Mouse (Mus musculus): ENCODE data around the gene Lman2l. TPM values are rescaled to one million over a fixed set of nuclear protein-coding genes. Genes with fewer than 3 reads are reported as not detected.

Gene Lman2l
- polyA plus RNA-seq, 1 experiment from 2014 or later: 49.3 TPM

DNA sequence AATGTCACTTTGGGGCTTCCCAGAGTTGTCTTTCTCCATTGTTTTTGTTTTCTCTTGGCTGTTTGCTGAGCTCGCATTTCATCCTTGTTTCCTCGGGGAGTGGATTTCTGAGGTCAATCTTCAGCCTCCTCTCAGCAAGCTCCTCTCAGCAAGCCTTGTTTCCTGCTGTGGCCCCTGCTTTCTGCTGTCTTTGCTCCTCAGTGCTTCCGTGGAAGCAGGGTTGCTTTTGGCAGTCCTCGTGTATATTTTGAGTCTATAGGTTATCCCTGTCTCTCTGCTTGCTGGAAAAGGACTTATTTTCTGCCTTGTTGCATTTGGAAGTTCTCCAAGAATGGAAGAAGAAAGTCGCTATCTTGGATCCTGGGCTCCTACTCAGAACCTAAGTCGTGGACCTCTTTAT, 48.0 kb downstream of the Lman2l start:
- Histone ChIP-seq H3K27ac (ENCODE audit: low read depth, low read length) (no peak overlapping the region), H3K4me2 (ENCODE audit: low read depth, low read length) (no peak overlapping the region), H3K36me3 (ENCODE audit: control insufficient read depth, insufficient read depth, low read length) (no peaks in the 10 kb centered on the region), H3K9ac (replicated peaks; ENCODE audit: low read depth, low read length) (no peak overlapping the region), H3K27me3 (ENCODE audit: control insufficient read depth, insufficient read depth, low read length) (no peaks in the 10 kb centered on the region), H3K4me3 (ENCODE audit: low read depth, low read length) (no peak overlapping the region), H3K9me3 (ENCODE audit: control insufficient read depth, low read length) (no peaks in the 10 kb centered on the region), H3K4me1 (ENCODE audit: control insufficient read depth, insufficient read depth, low read length) (peaks cover 5% of the 10 kb centered on the region; the same call in 1 of the 2 replicates)
- no peak for ATAC-seq (ENCODE audit: low read depth)
- 36% methylated on average over 6 of the region's 6 CpGs for WGBS

DNA sequence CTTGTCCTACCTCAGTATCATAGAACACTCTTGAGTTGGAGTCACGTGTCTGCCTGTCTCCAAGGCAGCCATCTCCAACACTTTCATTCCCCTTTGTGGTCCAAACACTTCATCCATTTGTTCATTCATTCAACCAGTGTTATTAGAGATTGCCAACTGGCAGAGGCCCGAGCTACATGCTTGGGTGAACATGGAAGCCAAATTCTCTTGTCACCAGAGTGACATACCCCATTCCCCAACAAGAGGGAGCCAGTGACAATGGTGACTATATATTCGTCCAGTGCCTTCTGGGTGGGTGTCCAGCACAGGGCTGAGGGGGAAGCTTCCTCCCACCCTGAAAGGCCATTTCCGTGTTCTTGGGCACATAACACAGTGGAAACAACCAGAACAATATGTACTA, 65.5 kb downstream of the Lman2l start:
- 68% methylated on average over 4 of the region's 4 CpGs for WGBS
- Histone ChIP-seq H3K9ac (replicated peaks; ENCODE audit: low read depth, low read length) (no peak overlapping the region), H3K4me3 (ENCODE audit: low read depth, low read length) (no peak overlapping the region), H3K4me1 (ENCODE audit: control insufficient read depth, insufficient read depth, low read length) (no peaks in the 10 kb centered on the region), H3K9me3 (ENCODE audit: control insufficient read depth, low read length) (no peaks in the 10 kb centered on the region), H3K36me3 (ENCODE audit: control insufficient read depth, insufficient read depth, low read length) (no peaks in the 10 kb centered on the region), H3K27me3 (ENCODE audit: control insufficient read depth, insufficient read depth, low read length) (no peaks in the 10 kb centered on the region), H3K4me2 (ENCODE audit: low read depth, low read length) (no peak overlapping the region), H3K27ac (ENCODE audit: low read depth, low read length) (no peak overlapping the region)
- ATAC-seq (ENCODE audit: low read depth): no peak

DNA sequence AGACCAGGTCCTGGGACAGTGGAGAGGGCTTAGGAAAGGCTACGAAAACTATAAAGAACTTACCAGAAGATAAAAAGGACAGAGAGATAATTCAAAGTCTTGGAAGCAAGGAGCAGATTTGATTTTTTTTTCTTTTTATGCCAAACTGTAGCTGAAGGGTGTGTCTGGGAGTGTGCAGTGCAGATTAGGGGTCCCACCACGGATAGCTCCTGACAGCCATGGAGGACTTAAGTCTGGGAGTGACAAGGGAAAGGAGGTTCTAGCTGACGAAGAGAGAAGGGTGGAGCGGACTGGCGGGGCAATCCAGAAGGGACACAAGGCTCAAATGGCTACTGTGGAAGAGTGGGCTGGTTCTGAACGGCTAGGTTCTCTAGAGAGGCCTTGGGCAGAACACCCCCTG, 66.2 kb downstream of the Lman2l start:
- ATAC-seq (ENCODE audit: low read depth): no peak
- no peak overlapping the region for H3K4me3 ChIP-seq (ENCODE audit: low read depth, low read length)
- no peak overlapping the region for H3K4me2 ChIP-seq (ENCODE audit: low read depth, low read length)
- no peaks in the 10 kb centered on the region for H3K9me3 ChIP-seq (ENCODE audit: control insufficient read depth, low read length)
- H3K4me1 ChIP-seq (ENCODE audit: control insufficient read depth, insufficient read depth, low read length): no peaks in the 10 kb centered on the region
- H3K27ac ChIP-seq (ENCODE audit: low read depth, low read length): no peak overlapping the region
- 85% methylated on average over 6 of the region's 6 CpGs for WGBS
- H3K9ac ChIP-seq (replicated peaks; ENCODE audit: low read depth, low read length): no peak overlapping the region
- no peaks in the 10 kb centered on the region for H3K27me3 ChIP-seq (ENCODE audit: control insufficient read depth, insufficient read depth, low read length)
- H3K36me3 ChIP-seq (ENCODE audit: control insufficient read depth, insufficient read depth, low read length): no peaks in the 10 kb centered on the region

DNA sequence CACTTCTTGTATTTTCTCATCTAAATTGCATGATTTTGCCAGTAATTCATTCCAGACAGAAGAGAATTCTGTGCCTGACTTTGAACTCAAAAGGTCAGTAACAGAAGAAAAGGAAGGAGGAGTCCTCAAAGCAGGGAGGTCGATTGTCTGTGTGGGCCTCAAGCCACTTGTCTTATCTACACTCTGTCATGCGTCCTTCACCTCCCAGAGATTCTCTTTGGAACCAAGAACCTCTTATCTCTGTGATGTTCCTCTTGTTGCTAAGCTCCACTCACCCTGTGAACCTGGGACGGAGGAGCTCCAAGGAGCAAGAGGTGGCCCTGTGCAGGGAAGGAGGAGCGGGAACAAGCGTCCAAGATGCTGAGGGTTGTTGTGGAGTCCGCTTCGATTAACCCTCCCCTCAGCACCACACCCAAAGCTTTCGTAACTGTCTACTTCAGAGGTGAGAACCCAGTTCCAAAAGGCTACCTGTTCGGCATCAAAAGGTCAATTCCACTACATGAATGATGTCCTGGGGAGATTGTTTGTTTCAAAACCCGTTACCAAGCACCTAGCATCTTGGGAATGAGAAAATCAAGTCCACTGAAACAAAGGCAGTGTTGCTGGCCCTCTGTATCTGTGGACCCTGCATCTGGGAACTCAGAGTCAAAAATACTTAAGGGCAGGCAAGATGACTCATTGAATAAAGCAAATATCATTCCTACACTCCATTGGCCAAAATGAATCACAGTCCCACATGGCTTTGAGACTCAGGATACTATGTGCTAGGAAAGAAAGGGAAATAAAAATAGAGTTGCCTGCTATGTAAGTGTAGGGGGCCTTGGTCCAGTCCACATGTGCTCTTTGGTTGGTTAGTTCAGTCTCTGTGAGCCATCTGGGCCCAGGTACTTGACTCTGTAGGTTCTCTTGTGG, 72.9 kb downstream of the Lman2l start, which contains the start of gene Fer1l5:
Gene Fer1l5, plus strand, starts transcription at position 358 of the 912 bp plus-strand sequence.
- H3K9me3 ChIP-seq (ENCODE audit: control insufficient read depth, low read length): no peaks in the 10 kb centered on the region
- H3K9ac ChIP-seq (replicated peaks; ENCODE audit: low read depth, low read length): no peak within 1 kb of the TSS
- no peak for ATAC-seq (ENCODE audit: low read depth)
- H3K27ac ChIP-seq (ENCODE audit: low read depth, low read length): no peak within 1 kb of the TSS
- no peaks in the 10 kb centered on the region for H3K36me3 ChIP-seq (ENCODE audit: control insufficient read depth, insufficient read depth, low read length)
- no peak within 1 kb of the TSS for H3K4me3 ChIP-seq (ENCODE audit: low read depth, low read length)
- no peak within 1 kb of the TSS for H3K4me2 ChIP-seq (ENCODE audit: low read depth, low read length)
- peaks cover 10% of the 10 kb centered on the region; the same call in 1 of the 2 replicates for H3K4me1 ChIP-seq (ENCODE audit: control insufficient read depth, insufficient read depth, low read length)
- no peaks in the 10 kb centered on the region for H3K27me3 ChIP-seq (ENCODE audit: control insufficient read depth, insufficient read depth, low read length)
- WGBS: 83% methylated on average over 10 of the region's 10 CpGs

DNA sequence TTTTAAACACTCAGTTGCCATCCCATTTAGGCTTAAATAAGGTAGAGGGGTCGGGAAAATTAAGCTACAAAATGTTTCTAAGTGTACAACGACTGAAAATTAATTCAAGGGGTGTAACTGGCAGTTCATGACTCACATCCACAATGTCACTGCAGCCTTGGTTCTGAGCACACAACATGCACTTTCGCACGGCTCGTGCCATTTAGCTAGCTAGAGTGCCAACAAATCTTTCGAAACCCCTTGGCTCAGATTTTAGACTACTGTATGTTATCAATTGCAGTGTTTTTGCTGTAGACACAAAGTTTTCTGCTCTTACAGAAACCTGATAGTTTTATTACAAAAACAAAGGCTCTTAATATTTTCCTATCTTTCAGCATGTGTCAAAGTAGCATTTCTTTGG, 74.2 kb downstream of the Lman2l start:
- no peak for ATAC-seq (ENCODE audit: low read depth)
- Histone ChIP-seq H3K36me3 (ENCODE audit: control insufficient read depth, insufficient read depth, low read length) (no peaks in the 10 kb centered on the region), H3K9ac (replicated peaks; ENCODE audit: low read depth, low read length) (no peak overlapping the region), H3K9me3 (ENCODE audit: control insufficient read depth, low read length) (no peaks in the 10 kb centered on the region), H3K4me3 (ENCODE audit: low read depth, low read length) (no peak overlapping the region), H3K27ac (ENCODE audit: low read depth, low read length) (no peak overlapping the region), H3K4me1 (ENCODE audit: control insufficient read depth, insufficient read depth, low read length) (peaks cover 10% of the 10 kb centered on the region; the same call in 1 of the 2 replicates), H3K4me2 (ENCODE audit: low read depth, low read length) (no peak overlapping the region), H3K27me3 (ENCODE audit: control insufficient read depth, insufficient read depth, low read length) (no peaks in the 10 kb centered on the region)
- WGBS: 85% methylated on average over 6 of the region's 6 CpGs

Other genes with a start within 250 kb of the Lman2l start
- 61.6 and 63.6 TPM in 2 replicates for gene Uggt1, start 200.6 kb downstream of the Lman2l start, polyA plus RNA-seq (2014; fragmentation: Nextera tagmentation; extraction: Ambion mirVana)
- 1.1 and 2.1 TPM in 2 replicates for gene Neurl3, start 170.6 kb downstream of the Lman2l start, polyA plus RNA-seq (2014; fragmentation: Nextera tagmentation; extraction: Ambion mirVana)
- gene Arid5a, start 137.5 kb downstream of the Lman2l start, polyA plus RNA-seq (2014; fragmentation: Nextera tagmentation; extraction: Ambion mirVana): 2.5 and 4.3 TPM in 2 replicates
- 32.3 and 40.0 TPM in 2 replicates for gene Kansl3, start 76.1 kb downstream of the Lman2l start, polyA plus RNA-seq (2014; fragmentation: Nextera tagmentation; extraction: Ambion mirVana)
- 1.7 and 2.7 TPM in 2 replicates for gene Fer1l5, start 73.0 kb downstream of the Lman2l start, polyA plus RNA-seq (2014; fragmentation: Nextera tagmentation; extraction: Ambion mirVana)
- gene Cnnm4, start 26.3 kb upstream of the Lman2l start, polyA plus RNA-seq (2014; fragmentation: Nextera tagmentation; extraction: Ambion mirVana): 8.8 and 9.8 TPM in 2 replicates
- 5.4 and 9.4 TPM in 2 replicates for gene Cnnm3, start 66.6 kb upstream of the Lman2l start, polyA plus RNA-seq (2014; fragmentation: Nextera tagmentation; extraction: Ambion mirVana)
- 13.0 and 14.9 TPM in 2 replicates for gene Ankrd23, start 91.6 kb upstream of the Lman2l start, polyA plus RNA-seq (2014; fragmentation: Nextera tagmentation; extraction: Ambion mirVana)
- gene Gm42417, start 94.2 kb upstream of the Lman2l start, polyA plus RNA-seq (2014; fragmentation: Nextera tagmentation; extraction: Ambion mirVana): 0.32 and 0.62 TPM in 2 replicates
- gene Ankrd39, start 102.2 kb upstream of the Lman2l start, polyA plus RNA-seq (2014; fragmentation: Nextera tagmentation; extraction: Ambion mirVana): 26.6 and 34.5 TPM in 2 replicates
- 4.0 and 5.2 TPM in 2 replicates for gene Sema4c, start 113.1 kb upstream of the Lman2l start, polyA plus RNA-seq (2014; fragmentation: Nextera tagmentation; extraction: Ambion mirVana)
- gene Fam178b, start 237.9 kb upstream of the Lman2l start, polyA plus RNA-seq (2014; fragmentation: Nextera tagmentation; extraction: Ambion mirVana): not detected in 2 replicates
- gene Cox5b, start 246.2 kb upstream of the Lman2l start, polyA plus RNA-seq (2014; fragmentation: Nextera tagmentation; extraction: Ambion mirVana): 700 and 834 TPM in 2 replicates